Mouse (Mus musculus): Measurements from ENCODE around the gene St6galnac3.

St6galnac3 gene

GRCm38 (mm10) chr3:153160683-153161082 lies 564.3 kb downstream of the St6galnac3 start:
- no peak for DNase-seq (ENCODE audit: inconsistent ontology term)

GRCm38 (mm10) chr3:153148887-153149286 lies 576.1 kb downstream of the St6galnac3 start:
- no peak for DNase-seq (ENCODE audit: inconsistent ontology term)

Measured in Muller cell, postnatal 12 days (primary cell).